Mouse (Mus musculus) adrenal gland, postnatal 36 days (tissue): ENCODE data around the gene Fdps. TPM values are rescaled to one million over a fixed set of nuclear protein-coding genes. Genes with fewer than 3 reads are reported as not detected.

ENCODE experiments used
- total RNA-seq, 2 experiments: library from RNA; stranded (reverse); gene quantifications; 2 replicates each; pipeline ENCODE4 v1.2.3; 2021

The Fdps gene
- total RNA-seq, 2 experiments from 2014 or later, result 353 to 497 TPM

Other genes starting within 250 kb of the Fdps start
- 10 to 100 TPM; 19.0 to 24.1 TPM for gene Msto1, start 188.0 kb downstream of the Fdps start, total RNA-seq
- gene Ash1l, start 151.3 kb downstream of the Fdps start, total RNA-seq, result 10 to 100 TPM; 49.3 to 52.2 TPM
- gene Dap3, start 150.8 kb downstream of the Fdps start, total RNA-seq, result 100 to 1,000 TPM; 128 to 140 TPM
- gene Rusc1, start 8.6 kb downstream of the Fdps start, total RNA-seq, result 10 to 100 TPM; 26.9 to 30.8 TPM
- under 1 TPM in 1 of 2 experiments, not detected in 1; 0.17 TPM for gene Gm43738, start 860 bp downstream of the Fdps start, total RNA-seq
- gene Pklr, start 34.2 kb upstream of the Fdps start, total RNA-seq, result not detected
- gene Hcn3, start 58.2 kb upstream of the Fdps start, total RNA-seq, result 1 to 10 TPM; 1.9 to 9.7 TPM
- 10 to 100 TPM; 55.2 to 55.7 TPM for gene Clk2, start 62.8 kb upstream of the Fdps start, total RNA-seq
- 10 to 100 TPM; 77.5 to 96.1 TPM for gene Scamp3, start 75.5 kb upstream of the Fdps start, total RNA-seq
- gene Fam189b, start 81.2 kb upstream of the Fdps start, total RNA-seq, result 10 to 100 TPM; 13.5 to 17.1 TPM
- 10 to 100 TPM; 64.2 to 70.6 TPM for gene Gba, start 101.0 kb upstream of the Fdps start, total RNA-seq
- 10 to 100 TPM in 1 of 2 experiments, 1 to 10 TPM in 1; 7.7 to 11.4 TPM for gene Thbs3, start 113.2 kb upstream of the Fdps start, total RNA-seq
- gene Mtx1, start 125.1 kb upstream of the Fdps start, total RNA-seq, result 100 to 1,000 TPM; 136 to 165 TPM
- gene Muc1, start 127.1 kb upstream of the Fdps start, total RNA-seq, result under 1 TPM in 1 of 2 experiments, not detected in 1; 0.56 TPM
- gene Krtcap2, start 144.0 kb upstream of the Fdps start, total RNA-seq, result 100 to 1,000 TPM; 114 to 139 TPM
- 1 to 10 TPM; 1.3 to 1.6 TPM for gene Trim46, start 144.3 kb upstream of the Fdps start, total RNA-seq
- 100 to 1,000 TPM; 117 to 130 TPM for gene Dpm3, start 157.4 kb upstream of the Fdps start, total RNA-seq
- gene Slc50a1, start 168.6 kb upstream of the Fdps start, total RNA-seq, result 10 to 100 TPM; 42.0 to 47.7 TPM
- 10 to 100 TPM in 1 of 2 experiments, 1 to 10 TPM in 1; 9.8 to 12.5 TPM for gene Efna1, start 179.2 kb upstream of the Fdps start, total RNA-seq
- under 1 TPM; 0.23 to 0.53 TPM for gene Efna3, start 221.0 kb upstream of the Fdps start, total RNA-seq
- 1 to 10 TPM in 1 of 2 experiments, under 1 TPM in 1; 0.93 to 1.3 TPM for gene Efna4, start 236.1 kb upstream of the Fdps start, total RNA-seq
- 10 to 100 TPM; 45.9 to 79.9 TPM for gene Adam15, start 248.0 kb upstream of the Fdps start, total RNA-seq